Mouse (Mus musculus): ENCODE results near the gene Prim1. TPM values are rescaled to one million over a fixed set of nuclear protein-coding genes. Genes with fewer than 3 reads are reported as not detected.
"Not testable (repeated sequence)": the region's sequence is repeated elsewhere in the genome, so short reads cannot be mapped to it uniquely, and the experiment has no call there.

The Prim1 gene
- polyA plus RNA-seq, 1 experiment: 9.6 TPM

- no peak for DNase-seq (ENCODE audit: low spot score)
Measured at GRCm38 (mm10) chr10:128037921-128038320, 23.0 kb downstream of the Prim1 start.

GRCm38 (mm10) chr10:128039167-128039566, 24.2 kb downstream of the Prim1 start:
- no peak for DNase-seq (ENCODE audit: low spot score)

- no peak for DNase-seq (ENCODE audit: low spot score)
Measured at GRCm38 (mm10) chr10:128039858-128040257, 24.9 kb downstream of the Prim1 start.

- DNase-seq (ENCODE audit: low spot score): no peak
Measured at GRCm38 (mm10) chr10:128040293-128040692, 25.3 kb downstream of the Prim1 start.

- no peak for DNase-seq (ENCODE audit: low spot score)
Measured at GRCm38 (mm10) chr10:128041636-128042035, 26.7 kb downstream of the Prim1 start.

GRCm38 (mm10) chr10:128042466-128042865, 27.5 kb downstream of the Prim1 start:
- no peak for DNase-seq (ENCODE audit: low spot score)

GRCm38 (mm10) chr10:128043041-128043835, 28.3 kb downstream of the Prim1 start:
- no peak for DNase-seq (ENCODE audit: low spot score)

GRCm38 (mm10) chr10:128048157-128048556, 33.2 kb downstream of the Prim1 start:
- DNase-seq (ENCODE audit: low spot score): no peak

- no peak for DNase-seq (ENCODE audit: low spot score)
Measured at GRCm38 (mm10) chr10:128049741-128050140, 34.8 kb downstream of the Prim1 start.

GRCm38 (mm10) chr10:128050355-128050754, 35.4 kb downstream of the Prim1 start:
- DNase-seq (ENCODE audit: low spot score): no peak

- DNase-seq (ENCODE audit: low spot score): no peak
Measured at GRCm38 (mm10) chr10:128051589-128051988, 36.6 kb downstream of the Prim1 start.

- DNase-seq (ENCODE audit: low spot score): not testable (repeated sequence)
Measured at GRCm38 (mm10) chr10:128052136-128052535, 37.2 kb downstream of the Prim1 start.

- DNase-seq (ENCODE audit: low spot score): no peak
Measured at GRCm38 (mm10) chr10:128053001-128053400, 38.0 kb downstream of the Prim1 start.

GRCm38 (mm10) chr10:128058184-128058583, 43.2 kb downstream of the Prim1 start:
- no peak for DNase-seq (ENCODE audit: low spot score)

GRCm38 (mm10) chr10:128058601-128059151, 43.7 kb downstream of the Prim1 start, which contains the start of gene Ptges3:
Gene Ptges3, plus strand, starts transcription at chr10:128058954.
- peak; percentile 97 for DNase-seq (ENCODE audit: low spot score)

- DNase-seq (ENCODE audit: low spot score): peak; percentile 51
Measured at GRCm38 (mm10) chr10:128059207-128059981, 44.4 kb downstream of the Prim1 start.

GRCm38 (mm10) chr10:128061109-128061508, 46.1 kb downstream of the Prim1 start:
- no peak for DNase-seq (ENCODE audit: low spot score)

- DNase-seq (ENCODE audit: low spot score): no peak
Measured at GRCm38 (mm10) chr10:128062221-128062989, 47.4 kb downstream of the Prim1 start.

GRCm38 (mm10) chr10:128066072-128066471, 51.1 kb downstream of the Prim1 start:
- no peak for DNase-seq (ENCODE audit: low spot score)

GRCm38 (mm10) chr10:128069201-128069600, 54.2 kb downstream of the Prim1 start:
- DNase-seq (ENCODE audit: low spot score): no peak

GRCm38 (mm10) chr10:128070432-128070831, 55.5 kb downstream of the Prim1 start:
- DNase-seq (ENCODE audit: low spot score): not testable (repeated sequence)

- DNase-seq (ENCODE audit: low spot score): not testable (repeated sequence)
Measured at GRCm38 (mm10) chr10:128078269-128078668, 63.3 kb downstream of the Prim1 start.

All from urinary bladder, adult 2 months (tissue).